Mouse (Mus musculus): Measurements from ENCODE around the gene Rad51d. TPM values are rescaled to one million over a fixed set of nuclear protein-coding genes. Genes with fewer than 3 reads are reported as not detected.

Gene Rad51d
- total RNA-seq, 1 experiment: 9.1 TPM

DNA sequence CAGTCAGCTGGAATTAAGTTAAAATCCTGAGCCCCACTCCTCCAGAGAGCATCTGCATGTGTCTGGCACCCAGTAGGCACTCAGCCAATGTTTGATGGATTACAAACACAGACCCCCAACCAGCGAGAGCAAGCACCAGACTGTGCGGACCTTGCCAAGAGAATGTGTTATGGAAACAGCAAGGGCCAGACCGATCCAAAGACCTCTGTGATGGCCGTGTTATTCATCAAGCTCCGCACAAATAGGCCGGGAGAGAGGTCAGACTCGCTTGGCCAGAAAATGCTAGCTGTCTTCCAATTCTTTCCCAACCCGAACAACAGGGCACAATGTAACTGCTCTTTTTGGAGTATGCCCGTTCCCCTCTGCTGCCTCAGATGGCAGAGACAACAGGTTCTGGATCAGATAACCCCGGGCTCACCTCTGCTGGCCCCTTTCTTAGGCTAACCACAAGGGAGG, 1.9 kb downstream of the Rad51d start:
- Histone ChIP-seq H3K9me3 (ENCODE audit: control insufficient read depth, insufficient read depth, low read depth, low read length) (no peaks in the 10 kb centered on the region), H3K9ac (ENCODE audit: insufficient read depth, low read depth, low read length, poor library complexity, severe bottlenecking) (no peak overlapping the region), H3K4me1 (ENCODE audit: control insufficient read depth in 2 of 2, insufficient read depth in 2 of 2, low read length in 2 of 2, poor library complexity in 1 of 2) (peaks cover 0 to 10% of the 10 kb centered on the region in 2 experiments; a peak in 1 of 4 replicates), H3K27ac (ENCODE audit: insufficient read depth, low read depth, low read length, poor library complexity, severe bottlenecking) (no peak overlapping the region), H3K36me3 (ENCODE audit: control insufficient read depth, insufficient read depth, low read length, poor library complexity, severe bottlenecking) (no peaks in the 10 kb centered on the region), H3K4me3 (ENCODE audit: insufficient read depth in 1 of 2, low read depth in 1 of 2, low read length in 2 of 2, poor library complexity in 1 of 2, severe bottlenecking in 1 of 2) (no peak overlapping the region)
- TF ChIP-seq CHD2 (IDR thresholded peaks at IDR 0.05; ENCODE audit: low read depth, low read length) (no peak), ZNF384 (IDR thresholded peaks at IDR 0.05; ENCODE audit: low read depth, low read length) (no peak), MAFK (IDR thresholded peaks at IDR 0.05; ENCODE audit: insufficient read depth, low read depth, low read length) (no peak), HCFC1 (IDR thresholded peaks at IDR 0.05; ENCODE audit: borderline replicate concordance, insufficient read depth, low read length) (no peak), ZC3H11A (IDR thresholded peaks at IDR 0.05; ENCODE audit: borderline replicate concordance, low read depth, low read length) (no peak)
- in situ Hi-C loops (cut with MboI; ENCODE audit: low sequenced_read_pairs in 2 of 2, unreplicated experiment in 2 of 2): loop anchor here in 1 of 2 experiments (25.0 kb wide), 1 partner anchor 651 kb away; no protein-coding TSS in a partner anchor
- no peak for DNase-seq (ENCODE audit: low read depth, low spot score)

DNA sequence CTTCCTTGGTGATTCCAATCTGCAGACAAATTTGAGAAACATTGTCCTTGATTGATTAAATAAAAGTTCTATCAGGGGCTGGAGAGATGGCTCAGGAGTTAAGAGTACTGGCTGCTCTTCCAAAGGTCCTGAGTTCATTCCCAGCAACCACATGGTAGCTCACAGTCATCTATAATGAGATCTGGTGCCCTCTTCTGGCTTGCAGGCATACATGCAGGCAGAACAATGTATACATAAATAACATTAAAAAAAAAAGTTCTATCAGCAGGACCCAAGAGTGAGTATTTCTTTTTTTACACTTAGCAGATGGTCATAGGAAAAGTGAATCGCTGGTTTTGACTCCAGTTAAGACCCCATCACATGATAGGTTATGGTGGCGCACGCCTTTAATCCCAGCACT, 3.9 kb downstream of the Rad51d start:
- Histone ChIP-seq H3K9me3 (ENCODE audit: control insufficient read depth, insufficient read depth, low read depth, low read length) (no peaks in the 10 kb centered on the region), H3K4me3 (ENCODE audit: insufficient read depth in 1 of 2, low read depth in 1 of 2, low read length in 2 of 2, poor library complexity in 1 of 2, severe bottlenecking in 1 of 2) (no peak overlapping the region), H3K36me3 (ENCODE audit: control insufficient read depth, insufficient read depth, low read length, poor library complexity, severe bottlenecking) (peaks cover 2% of the 10 kb centered on the region; the same call in 1 of the 2 replicates), H3K4me1 (ENCODE audit: control insufficient read depth in 2 of 2, insufficient read depth in 2 of 2, low read length in 2 of 2, poor library complexity in 1 of 2) (peaks cover 6 to 20% of the 10 kb centered on the region in 2 experiments; a peak in 2 of 4 replicates), H3K9ac (ENCODE audit: insufficient read depth, low read depth, low read length, poor library complexity, severe bottlenecking) (no peak overlapping the region), H3K27ac (ENCODE audit: insufficient read depth, low read depth, low read length, poor library complexity, severe bottlenecking) (no peak overlapping the region)
- no peak for DNase-seq (ENCODE audit: low read depth, low spot score)
- in situ Hi-C loops (cut with MboI; ENCODE audit: low sequenced_read_pairs in 2 of 2, unreplicated experiment in 2 of 2): loop anchor here in 1 of 2 experiments (25.0 kb wide), 1 partner anchor 649 kb away; no protein-coding TSS in a partner anchor
- TF ChIP-seq CHD2 (IDR thresholded peaks at IDR 0.05; ENCODE audit: low read depth, low read length) (no peak), ZNF384 (IDR thresholded peaks at IDR 0.05; ENCODE audit: low read depth, low read length) (peak; percentile 85)

DNA sequence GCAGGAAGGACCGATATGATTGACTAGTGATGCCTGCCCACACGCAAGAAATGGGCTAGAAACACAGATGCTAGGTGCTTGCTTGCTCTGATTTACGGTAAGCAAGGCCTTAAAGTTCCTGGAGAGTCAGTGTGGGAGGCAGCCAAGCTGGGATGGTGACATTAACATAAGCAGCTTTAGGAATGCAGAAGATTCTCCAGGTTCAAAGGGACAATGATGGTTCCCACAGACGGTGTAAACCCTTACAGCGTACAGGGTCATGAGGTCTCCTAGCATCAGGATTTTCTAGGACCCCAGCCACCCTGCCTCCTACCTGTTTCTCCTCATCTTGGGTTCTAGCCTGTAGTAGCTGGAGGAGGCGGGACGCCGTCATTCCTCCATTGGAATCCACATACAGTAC, 7.2 kb downstream of the Rad51d start:
- in situ Hi-C loops (cut with MboI; ENCODE audit: low sequenced_read_pairs in 2 of 2, unreplicated experiment in 2 of 2): loop anchor here in 1 of 2 experiments (5.0 to 25.0 kb wide), 2 partner anchors 136 to 646 kb away; no protein-coding TSS in a partner anchor
- Histone ChIP-seq H3K27ac (ENCODE audit: insufficient read depth, low read depth, low read length, poor library complexity, severe bottlenecking) (no peak overlapping the region), H3K36me3 (ENCODE audit: control insufficient read depth, insufficient read depth, low read length, poor library complexity, severe bottlenecking) (peaks cover 7% of the 10 kb centered on the region), H3K4me1 (ENCODE audit: control insufficient read depth in 2 of 2, insufficient read depth in 2 of 2, low read length in 2 of 2, poor library complexity in 1 of 2) (peaks cover 6 to 19% of the 10 kb centered on the region in 2 experiments; a peak in 2 of 4 replicates), H3K4me3 (ENCODE audit: insufficient read depth in 1 of 2, low read depth in 1 of 2, low read length in 2 of 2, poor library complexity in 1 of 2, severe bottlenecking in 1 of 2) (no peak overlapping the region), H3K9ac (ENCODE audit: insufficient read depth, low read depth, low read length, poor library complexity, severe bottlenecking) (no peak overlapping the region), H3K9me3 (ENCODE audit: control insufficient read depth, insufficient read depth, low read depth, low read length) (no peaks in the 10 kb centered on the region)
- no peak for DNase-seq (ENCODE audit: low read depth, low spot score)
- no peak for TF ChIP-seq MAFK (IDR thresholded peaks at IDR 0.05; ENCODE audit: insufficient read depth, low read depth, low read length)
- TF ChIP-seq ZNF384 (IDR thresholded peaks at IDR 0.05; ENCODE audit: low read depth, low read length): no peak
- TF ChIP-seq HCFC1 (IDR thresholded peaks at IDR 0.05; ENCODE audit: borderline replicate concordance, insufficient read depth, low read length): no peak
- TF ChIP-seq ZC3H11A (IDR thresholded peaks at IDR 0.05; ENCODE audit: borderline replicate concordance, low read depth, low read length): no peak
- TF ChIP-seq CHD2 (IDR thresholded peaks at IDR 0.05; ENCODE audit: low read depth, low read length): no peak

DNA sequence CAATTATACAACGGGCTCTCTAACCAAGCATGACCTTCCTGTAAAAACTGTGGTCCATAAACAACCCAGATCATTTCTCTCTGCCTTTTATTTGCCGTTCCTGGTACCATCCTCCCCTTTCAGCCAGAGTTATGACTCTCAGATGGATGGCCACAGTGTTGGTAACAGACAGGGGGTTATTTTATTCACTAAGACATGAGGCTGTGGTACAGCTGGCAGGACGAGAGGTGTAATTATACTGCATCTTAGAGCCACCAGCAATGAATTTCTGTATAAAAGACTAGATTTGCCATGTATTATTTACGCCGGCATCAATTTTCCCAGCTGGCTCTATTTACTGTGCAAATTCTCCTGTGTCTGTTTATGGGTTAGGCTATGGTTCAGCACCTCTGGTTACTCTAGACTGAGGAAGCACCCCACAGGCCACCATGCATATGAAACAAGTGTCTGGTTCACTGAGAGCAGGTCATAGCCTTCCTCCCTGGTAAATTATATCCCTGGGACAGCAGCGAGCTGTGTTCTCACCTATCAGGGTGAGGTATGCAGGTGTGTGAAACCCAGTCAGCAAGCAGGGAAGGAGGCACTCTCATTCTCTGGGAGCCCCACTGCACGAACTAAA, 12.6 kb downstream of the Rad51d start:
- peaks cover 7% of the 10 kb centered on the region for H3K36me3 ChIP-seq (ENCODE audit: control insufficient read depth, insufficient read depth, low read length, poor library complexity, severe bottlenecking)
- peaks cover under 1 to 6% of the 10 kb centered on the region in 2 experiments; a peak in 1 of 4 replicates for H3K4me1 ChIP-seq (ENCODE audit: control insufficient read depth in 2 of 2, insufficient read depth in 2 of 2, low read length in 2 of 2, poor library complexity in 1 of 2)
- in situ Hi-C loops (cut with MboI; ENCODE audit: low sequenced_read_pairs in 2 of 2, unreplicated experiment in 2 of 2): loop anchor here in 1 of 2 experiments (25.0 kb wide), 1 partner anchor 641 kb away; no protein-coding TSS in a partner anchor
- H3K27ac ChIP-seq (ENCODE audit: insufficient read depth, low read depth, low read length, poor library complexity, severe bottlenecking): no peak overlapping the region
- no peak for DNase-seq (ENCODE audit: low read depth, low spot score)
- H3K9ac ChIP-seq (ENCODE audit: insufficient read depth, low read depth, low read length, poor library complexity, severe bottlenecking): no peak overlapping the region
- TF ChIP-seq ZC3H11A (IDR thresholded peaks at IDR 0.05; ENCODE audit: borderline replicate concordance, low read depth, low read length) (no peak), MAFK (IDR thresholded peaks at IDR 0.05; ENCODE audit: insufficient read depth, low read depth, low read length) (no peak), ZNF384 (IDR thresholded peaks at IDR 0.05; ENCODE audit: low read depth, low read length) (no peak), CHD2 (IDR thresholded peaks at IDR 0.05; ENCODE audit: low read depth, low read length) (no peak), HCFC1 (IDR thresholded peaks at IDR 0.05; ENCODE audit: borderline replicate concordance, insufficient read depth, low read length) (no peak)
- no peak overlapping the region for H3K4me3 ChIP-seq (ENCODE audit: insufficient read depth in 1 of 2, low read depth in 1 of 2, low read length in 2 of 2, poor library complexity in 1 of 2, severe bottlenecking in 1 of 2)
- no peaks in the 10 kb centered on the region for H3K9me3 ChIP-seq (ENCODE audit: control insufficient read depth, insufficient read depth, low read depth, low read length)

Measured in ES-E14 (cell line).